Mouse (Mus musculus): ENCODE data around the gene Creb3l4.
A peak's percentile ranks its signal among the peaks of the same experiment; 100 is the strongest.

DNA sequence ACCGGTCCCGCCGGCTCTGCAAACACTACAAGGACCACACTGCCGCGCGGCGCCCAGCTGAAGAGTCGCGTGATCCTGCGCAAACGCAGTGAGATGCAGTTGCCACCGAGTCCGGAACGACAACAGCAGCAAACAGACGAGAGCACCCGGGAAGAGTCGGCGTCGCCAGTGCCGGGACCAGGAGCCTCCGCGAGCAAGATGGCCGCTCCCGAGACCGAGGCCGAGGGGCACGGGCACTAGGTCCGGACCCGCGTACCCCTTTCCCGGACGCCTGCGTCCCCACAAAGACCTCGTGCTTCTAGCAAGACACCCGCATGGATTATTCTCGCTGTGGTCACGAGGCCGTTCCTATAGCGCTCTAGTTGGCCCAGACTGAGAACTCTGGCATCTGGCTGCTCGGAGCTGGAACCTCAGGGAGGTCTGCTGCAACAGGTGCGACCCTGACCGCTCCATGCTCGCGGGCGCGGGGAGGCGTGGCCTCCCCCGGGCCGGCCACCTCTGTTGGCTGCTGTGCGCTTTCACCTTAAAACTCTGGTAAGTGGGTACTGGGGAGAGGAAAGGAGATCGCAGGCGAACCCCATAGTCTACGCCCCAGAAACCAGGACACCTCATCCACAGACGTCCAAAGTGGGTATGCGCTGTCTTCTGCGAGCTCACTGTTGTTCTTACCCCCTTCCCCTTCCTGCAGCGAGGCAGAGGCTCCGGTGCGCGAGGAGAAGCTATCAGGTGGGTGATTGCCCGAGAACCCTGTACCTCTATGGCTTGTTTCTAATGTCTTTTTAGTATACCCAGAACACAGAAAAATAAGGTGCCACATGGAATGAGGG, 11.6 kb downstream of the Creb3l4 start, which contains the start of gene Jtb:
- peak; percentile 22; the same call in 1 of the 2 replicates for TF ChIP-seq CTCF (IDR thresholded peaks at IDR 0.05; ENCODE audit: low read depth, low read length)
- TF ChIP-seq POLR2A (IDR thresholded peaks at IDR 0.05; ENCODE audit: borderline replicate concordance, low read depth, low read length), result peak; percentile 68; the same call in 1 of the 2 replicates
